Mouse (Mus musculus) testis, adult 2 months (tissue): ENCODE measurements around the gene Fam214b. TPM values are rescaled to one million over a fixed set of nuclear protein-coding genes. Genes with fewer than 3 reads are reported as not detected.

Experiments used
- H3K27ac ChIP-seq: fragments of 200-500 bp; 2 replicates; pipeline ENCODE4 v1.5.1; 2012; ENCODE audit warnings: low read depth, low read length; ENCODE audit not compliant: control insufficient read depth, insufficient read depth
- H3K27me3 ChIP-seq: fragments of 200-500 bp; 2 replicates; pipeline ENCODE4 v1.6.1; 2012; ENCODE audit warnings: mild to moderate bottlenecking, low read length, moderate library complexity; ENCODE audit not compliant: control insufficient read depth, insufficient read depth
- H3K36me3 ChIP-seq: fragments of 200-500 bp; 2 replicates; pipeline ENCODE4 v1.6.1; 2012; ENCODE audit warnings: mild to moderate bottlenecking, low read length; ENCODE audit not compliant: control insufficient read depth, insufficient read depth
- H3K4me1 ChIP-seq: fragments of 200-500 bp; 2 replicates; pipeline ENCODE4 v1.6.1; 2012; ENCODE audit warnings: low read length; ENCODE audit not compliant: control insufficient read depth, insufficient read depth
- H3K4me3 ChIP-seq: fragments of 200-500 bp; 2 replicates; pipeline ENCODE4 v1.5.1; 2012; ENCODE audit warnings: low read depth, mild to moderate bottlenecking, low read length, moderate library complexity, mixed read lengths; ENCODE audit not compliant: control insufficient read depth
- CTCF ChIP-seq: fragments of 200-500 bp; IDR thresholded peaks from 2 replicates; pipeline ENCODE4 v1.5.1; 2012; ENCODE audit warnings: low read depth, mild to moderate bottlenecking, inconsistent platforms, low read length, moderate library complexity; ENCODE audit not compliant: control insufficient read depth, insufficient read depth, insufficient replicate concordance
- POLR2A ChIP-seq: fragments of 200-500 bp; IDR thresholded peaks from 2 replicates; pipeline ENCODE4 v1.6.1; 2012; ENCODE audit warnings: low read depth, mild to moderate bottlenecking, inconsistent platforms, low read length, moderate library complexity; ENCODE audit not compliant: control insufficient read depth
- polyA plus RNA-seq: library from polyadenylated mRNA; depleted of rRNA; stranded (reverse); fragments of >200 nt; gene quantifications from 2 replicates; pipeline ENCODE4 v1.2.3, GENCODE M21; 2012

The Fam214b gene
- polyA plus RNA-seq, 1 experiment: 41.4 TPM

GRCm38 (mm10) chr4:43059697-43060096 is 13.7 kb upstream of the Fam214b start:
- TF ChIP-seq CTCF: no peak
- no peak for TF ChIP-seq POLR2A
- H3K4me3 ChIP-seq: peak overlapping the region; percentile 97
- H3K4me1 ChIP-seq: peaks cover 7% of the 10 kb centered on the region
- H3K27me3 ChIP-seq: no peaks in the 10 kb centered on the region
- no peaks in the 10 kb centered on the region for H3K36me3 ChIP-seq
- peak overlapping the region; percentile 88 for H3K27ac ChIP-seq

GRCm38 (mm10) chr4:43058753-43059654 is 13.0 kb upstream of the Fam214b start, which contains the start of gene Unc13b:
Gene Unc13b, plus strand, starts transcription at chr4:43058953.
- Histone ChIP-seq H3K4me1 (peaks cover 7% of the 10 kb centered on the region), H3K27me3 (no peaks in the 10 kb centered on the region), H3K36me3 (no peaks in the 10 kb centered on the region), H3K27ac (peak within 1 kb of the TSS; percentile 88), H3K4me3 (peak within 1 kb of the TSS; percentile 97)
- TF ChIP-seq POLR2A: peak; percentile 85
- TF ChIP-seq CTCF: no peak

GRCm38 (mm10) chr4:43058392-43058752 is 12.4 kb upstream of the Fam214b start:
- TF ChIP-seq POLR2A (no peak), CTCF (no peak)
- H3K4me1 ChIP-seq: peaks cover 7% of the 10 kb centered on the region
- no peaks in the 10 kb centered on the region for H3K27me3 ChIP-seq
- H3K27ac ChIP-seq: peak overlapping the region; percentile 71; the same call in 1 of the 2 replicates
- H3K4me3 ChIP-seq: peak overlapping the region; percentile 97
- no peaks in the 10 kb centered on the region for H3K36me3 ChIP-seq

- H3K27ac ChIP-seq: no peak overlapping the region
- H3K4me3 ChIP-seq: no peak overlapping the region
- H3K36me3 ChIP-seq: no peaks in the 10 kb centered on the region
- H3K4me1 ChIP-seq: peaks cover 7% of the 10 kb centered on the region
- no peaks in the 10 kb centered on the region for H3K27me3 ChIP-seq
- TF ChIP-seq CTCF (no peak), POLR2A (no peak)
These were observed 11.6 kb upstream of the Fam214b start for GRCm38 (mm10) chr4:43057654-43058053.

GRCm38 (mm10) chr4:43052627-43053026 is 6.6 kb upstream of the Fam214b start:
- H3K4me3 ChIP-seq: no peak overlapping the region
- H3K36me3 ChIP-seq: no peaks in the 10 kb centered on the region
- no peaks in the 10 kb centered on the region for H3K27me3 ChIP-seq
- H3K4me1 ChIP-seq: peaks cover 4% of the 10 kb centered on the region; the same call in 1 of the 2 replicates
- TF ChIP-seq CTCF (peak; percentile 19; the same call in 1 of the 2 replicates), POLR2A (no peak)
- no peak overlapping the region for H3K27ac ChIP-seq

GRCm38 (mm10) chr4:43047231-43047630 is 1.2 kb upstream of the Fam214b start:
- Histone ChIP-seq H3K4me3 (peak overlapping the region; percentile 29; the same call in 1 of the 2 replicates), H3K27ac (no peak overlapping the region), H3K36me3 (no peaks in the 10 kb centered on the region), H3K27me3 (peaks cover 6% of the 10 kb centered on the region), H3K4me1 (peaks cover 13% of the 10 kb centered on the region)
- TF ChIP-seq CTCF (no peak; the same call in 1 of the 2 replicates), POLR2A (no peak)

- H3K4me1 ChIP-seq: peaks cover 13% of the 10 kb centered on the region
- peak overlapping the region; percentile 10 for H3K27ac ChIP-seq
- TF ChIP-seq POLR2A (no peak), CTCF (no peak)
- H3K36me3 ChIP-seq: no peaks in the 10 kb centered on the region
- peaks cover 6% of the 10 kb centered on the region for H3K27me3 ChIP-seq
- peak overlapping the region; percentile 84 for H3K4me3 ChIP-seq
These were observed 587 bp upstream of the Fam214b start for GRCm38 (mm10) chr4:43046607-43047006.

GRCm38 (mm10) chr4:43045285-43045658 is 748 bp downstream of the Fam214b start:
- H3K4me1 ChIP-seq: peaks cover 16% of the 10 kb centered on the region
- H3K27me3 ChIP-seq: peaks cover 6% of the 10 kb centered on the region
- H3K27ac ChIP-seq: peak overlapping the region; percentile 18
- H3K36me3 ChIP-seq: no peaks in the 10 kb centered on the region
- TF ChIP-seq CTCF (no peak), POLR2A (no peak)
- peak overlapping the region; percentile 84 for H3K4me3 ChIP-seq
